Mouse (Mus musculus): Measurements from ENCODE around the gene Havcr2.
"Not testable (repeated sequence)": the region's sequence is repeated elsewhere in the genome, so short reads cannot be mapped to it uniquely, and the experiment has no call there.

GRCm38 (mm10) chr11:46428131-46428530, 26.6 kb upstream of the Havcr2 start:
- TF ChIP-seq POLR2A (IDR thresholded peaks at IDR 0.05; ENCODE audit: control insufficient read depth, low read depth, low read length); CTCF (IDR thresholded peaks at IDR 0.05; ENCODE audit: control insufficient read depth, insufficient read depth, insufficient replicate concordance, low read depth, low read length): not testable (repeated sequence)

Data from testis, adult 2 months (tissue).